Mouse (Mus musculus): Measurements from ENCODE around the gene Sftpd. TPM values are rescaled to one million over a fixed set of nuclear protein-coding genes. Genes with fewer than 3 reads are reported as not detected.

Sftpd gene
- polyA plus RNA-seq, 1 experiment from 2014 or later: not detected

- 82% methylated on average over 4 of the region's 4 CpGs for WGBS
- no peak overlapping the region for H3K4me3 ChIP-seq (replicated peaks; ENCODE audit: low read length)
- no peak for ATAC-seq
- H3K27ac ChIP-seq (ENCODE audit: low read length): no peak overlapping the region
- no peaks in the 10 kb centered on the region for H3K36me3 ChIP-seq (ENCODE audit: control insufficient read depth, insufficient read depth)
- no peaks in the 10 kb centered on the region for H3K4me1 ChIP-seq (replicated peaks; ENCODE audit: control insufficient read depth, insufficient read depth, low read length)
- H3K9me3 ChIP-seq (ENCODE audit: control insufficient read depth, low read length): no peaks in the 10 kb centered on the region
- no peak overlapping the region for H3K9ac ChIP-seq (replicated peaks; ENCODE audit: low read depth, low read length)
- no peak overlapping the region for H3K4me2 ChIP-seq (ENCODE audit: low read length)
- no peaks in the 10 kb centered on the region for H3K27me3 ChIP-seq (replicated peaks; ENCODE audit: control insufficient read depth, insufficient read depth, low read length)
These were observed 24.9 kb downstream of the Sftpd start for GRCm38 (mm10) chr14:41160076-41160475.

DNA sequence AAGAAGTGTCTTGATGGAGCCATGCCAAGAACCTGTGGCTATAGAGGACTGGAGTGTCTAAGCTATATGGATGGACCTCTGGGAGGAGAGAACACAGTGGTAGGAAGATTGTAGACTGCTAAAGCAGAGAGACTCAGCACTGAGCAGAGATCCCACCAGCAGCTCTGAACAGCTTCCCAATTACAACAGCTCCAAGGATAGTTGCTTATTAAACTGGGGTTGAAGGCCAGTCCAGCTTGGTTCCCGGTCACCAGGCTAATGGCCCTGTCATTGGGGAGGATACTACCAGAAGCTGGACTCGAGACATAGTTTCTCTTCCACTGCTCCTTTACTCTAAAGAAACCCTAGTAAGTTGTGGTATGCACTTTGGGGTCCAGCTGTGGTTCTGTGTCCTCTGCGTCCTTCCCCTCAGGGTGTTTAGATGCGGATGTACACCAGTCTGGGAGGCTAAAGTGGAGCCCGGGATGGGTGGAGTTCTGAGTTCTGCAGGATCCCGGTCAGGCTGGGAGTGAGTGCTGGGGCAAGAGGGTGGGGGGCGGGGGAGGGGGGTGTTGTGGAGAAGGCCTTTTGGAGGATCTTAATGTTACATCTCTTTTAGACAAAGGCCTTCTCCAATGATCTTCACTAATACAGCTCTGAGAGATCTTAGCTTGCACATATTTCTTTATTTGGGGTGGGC, 33.6 kb downstream of the Sftpd start, which contains the start of gene Mbl1:
Gene Mbl1, plus strand, starts transcription at position 239 of the 679 bp plus-strand sequence.
- no peaks in the 10 kb centered on the region for H3K4me1 ChIP-seq (replicated peaks; ENCODE audit: control insufficient read depth, insufficient read depth, low read length)
- H3K27me3 ChIP-seq (replicated peaks; ENCODE audit: control insufficient read depth, insufficient read depth, low read length): no peaks in the 10 kb centered on the region
- no peaks in the 10 kb centered on the region for H3K36me3 ChIP-seq (ENCODE audit: control insufficient read depth, insufficient read depth)
- no peak for ATAC-seq
- no peak within 1 kb of the TSS for H3K4me2 ChIP-seq (ENCODE audit: low read length)
- no peaks in the 10 kb centered on the region for H3K9me3 ChIP-seq (ENCODE audit: control insufficient read depth, low read length)
- H3K4me3 ChIP-seq (replicated peaks; ENCODE audit: low read length): no peak within 1 kb of the TSS
- WGBS: 80% methylated on average over 7 of the region's 7 CpGs
- H3K9ac ChIP-seq (replicated peaks; ENCODE audit: low read depth, low read length): no peak within 1 kb of the TSS
- H3K27ac ChIP-seq (ENCODE audit: low read length): no peak within 1 kb of the TSS

GRCm38 (mm10) chr14:41147356-41147755, 37.6 kb downstream of the Sftpd start:
- Histone ChIP-seq H3K27ac (ENCODE audit: low read length) (no peak overlapping the region), H3K27me3 (replicated peaks; ENCODE audit: control insufficient read depth, insufficient read depth, low read length) (no peaks in the 10 kb centered on the region), H3K4me1 (replicated peaks; ENCODE audit: control insufficient read depth, insufficient read depth, low read length) (no peaks in the 10 kb centered on the region), H3K4me2 (ENCODE audit: low read length) (no peak overlapping the region), H3K9ac (replicated peaks; ENCODE audit: low read depth, low read length) (no peak overlapping the region), H3K9me3 (ENCODE audit: control insufficient read depth, low read length) (no peaks in the 10 kb centered on the region), H3K36me3 (ENCODE audit: control insufficient read depth, insufficient read depth) (no peaks in the 10 kb centered on the region), H3K4me3 (replicated peaks; ENCODE audit: low read length) (no peak overlapping the region)
- no peak for ATAC-seq
- 61% methylated on average over 2 of the region's 2 CpGs for WGBS

DNA sequence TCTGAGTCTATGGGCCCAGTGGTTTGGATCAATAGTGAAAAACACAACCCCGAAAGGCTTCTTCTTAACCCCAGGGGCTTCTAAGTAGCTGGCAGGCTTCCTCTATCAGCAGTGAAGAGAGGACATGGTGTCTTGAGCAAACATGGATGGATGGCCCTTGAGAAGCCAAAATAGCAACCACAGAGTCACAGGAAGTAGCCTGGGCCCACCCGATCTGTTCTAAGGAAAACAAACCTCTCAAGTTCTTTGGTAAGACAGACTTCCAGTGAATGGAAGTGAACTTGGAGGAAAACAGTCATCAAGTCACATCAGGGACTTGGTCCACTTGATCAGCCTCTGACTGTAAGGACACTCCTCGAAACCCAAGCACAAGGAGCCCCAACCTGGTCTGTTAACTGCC, 38.0 kb downstream of the Sftpd start:
- no peak overlapping the region for H3K9ac ChIP-seq (replicated peaks; ENCODE audit: low read depth, low read length)
- no peak overlapping the region for H3K27ac ChIP-seq (ENCODE audit: low read length)
- no peak overlapping the region for H3K4me3 ChIP-seq (replicated peaks; ENCODE audit: low read length)
- H3K27me3 ChIP-seq (replicated peaks; ENCODE audit: control insufficient read depth, insufficient read depth, low read length): no peaks in the 10 kb centered on the region
- no peaks in the 10 kb centered on the region for H3K4me1 ChIP-seq (replicated peaks; ENCODE audit: control insufficient read depth, insufficient read depth, low read length)
- no peak for ATAC-seq
- no peak overlapping the region for H3K4me2 ChIP-seq (ENCODE audit: low read length)
- H3K9me3 ChIP-seq (ENCODE audit: control insufficient read depth, low read length): no peaks in the 10 kb centered on the region
- no peaks in the 10 kb centered on the region for H3K36me3 ChIP-seq (ENCODE audit: control insufficient read depth, insufficient read depth)
- 89% methylated on average over 3 of the region's 3 CpGs for WGBS

DNA sequence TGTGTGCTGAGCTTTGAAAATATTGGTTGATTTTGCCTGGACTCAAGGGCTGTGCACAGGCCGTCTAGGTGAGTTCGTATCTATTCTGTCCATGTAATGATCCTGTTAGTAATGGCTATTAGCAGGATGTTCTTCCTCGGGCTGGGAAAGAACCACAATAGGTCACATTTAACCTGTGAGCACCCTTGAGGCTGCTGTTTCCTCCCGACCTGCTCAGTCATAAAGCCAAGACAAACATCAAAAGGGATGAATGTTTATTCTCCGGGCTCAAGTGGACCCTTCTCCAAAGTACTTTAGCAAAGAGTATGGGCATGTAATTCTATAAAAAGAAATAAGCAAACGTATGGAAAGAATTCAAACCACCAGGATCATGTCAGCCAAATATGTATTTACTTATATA, 38.9 kb downstream of the Sftpd start:
- H3K4me3 ChIP-seq (replicated peaks; ENCODE audit: low read length): no peak overlapping the region
- H3K9ac ChIP-seq (replicated peaks; ENCODE audit: low read depth, low read length): no peak overlapping the region
- H3K27me3 ChIP-seq (replicated peaks; ENCODE audit: control insufficient read depth, insufficient read depth, low read length): no peaks in the 10 kb centered on the region
- ATAC-seq: no peak
- no peak overlapping the region for H3K4me2 ChIP-seq (ENCODE audit: low read length)
- WGBS: 74% methylated on average over 6 of the region's 6 CpGs
- no peaks in the 10 kb centered on the region for H3K36me3 ChIP-seq (ENCODE audit: control insufficient read depth, insufficient read depth)
- no peaks in the 10 kb centered on the region for H3K4me1 ChIP-seq (replicated peaks; ENCODE audit: control insufficient read depth, insufficient read depth, low read length)
- H3K9me3 ChIP-seq (ENCODE audit: control insufficient read depth, low read length): no peaks in the 10 kb centered on the region
- no peak overlapping the region for H3K27ac ChIP-seq (ENCODE audit: low read length)

- no peaks in the 10 kb centered on the region for H3K9me3 ChIP-seq (ENCODE audit: control insufficient read depth, low read length)
- no peak overlapping the region for H3K27ac ChIP-seq (ENCODE audit: low read length)
- no peak overlapping the region for H3K4me2 ChIP-seq (ENCODE audit: low read length)
- no peak for ATAC-seq
- no peak overlapping the region for H3K9ac ChIP-seq (replicated peaks; ENCODE audit: low read depth, low read length)
- H3K4me1 ChIP-seq (replicated peaks; ENCODE audit: control insufficient read depth, insufficient read depth, low read length): no peaks in the 10 kb centered on the region
- no peaks in the 10 kb centered on the region for H3K36me3 ChIP-seq (ENCODE audit: control insufficient read depth, insufficient read depth)
- no peaks in the 10 kb centered on the region for H3K27me3 ChIP-seq (replicated peaks; ENCODE audit: control insufficient read depth, insufficient read depth, low read length)
- H3K4me3 ChIP-seq (replicated peaks; ENCODE audit: low read length): no peak overlapping the region
- 94% methylated on average over 1 of the region's 1 CpGs for WGBS
These were observed 44.3 kb downstream of the Sftpd start for GRCm38 (mm10) chr14:41140686-41141085.

DNA sequence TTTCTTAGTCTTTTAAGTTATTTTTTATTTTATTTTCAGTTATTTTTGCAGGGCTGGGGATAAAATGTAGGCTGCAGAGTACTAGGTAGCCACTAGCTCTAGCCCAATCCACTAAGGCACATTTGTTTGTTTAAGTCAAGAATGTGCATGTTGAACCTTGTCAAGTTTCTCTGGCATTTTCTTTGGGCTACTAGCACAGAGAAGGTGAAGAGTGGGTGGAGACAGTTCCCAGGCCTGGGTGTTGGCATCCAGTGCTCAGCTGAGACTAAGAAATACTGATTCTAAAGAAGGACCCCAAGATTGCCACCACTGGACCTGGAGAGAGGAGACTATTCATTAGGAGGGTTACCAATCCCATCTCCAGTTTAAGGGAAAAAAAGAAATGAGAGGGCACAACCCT, 47.9 kb downstream of the Sftpd start:
- Histone ChIP-seq H3K27ac (ENCODE audit: low read length) (no peak overlapping the region), H3K4me3 (replicated peaks; ENCODE audit: low read length) (no peak overlapping the region), H3K4me2 (ENCODE audit: low read length) (no peak overlapping the region), H3K4me1 (replicated peaks; ENCODE audit: control insufficient read depth, insufficient read depth, low read length) (no peaks in the 10 kb centered on the region), H3K9me3 (ENCODE audit: control insufficient read depth, low read length) (no peaks in the 10 kb centered on the region), H3K36me3 (ENCODE audit: control insufficient read depth, insufficient read depth) (no peaks in the 10 kb centered on the region), H3K27me3 (replicated peaks; ENCODE audit: control insufficient read depth, insufficient read depth, low read length) (no peaks in the 10 kb centered on the region), H3K9ac (replicated peaks; ENCODE audit: low read depth, low read length) (no peak overlapping the region)
- no peak for ATAC-seq

GRCm38 (mm10) chr14:41131540-41131939, 53.4 kb downstream of the Sftpd start, which contains the start of gene Sftpa1:
Gene Sftpa1, plus strand, starts transcription at chr14:41131782.
- Histone ChIP-seq H3K36me3 (ENCODE audit: control insufficient read depth, insufficient read depth) (no peaks in the 10 kb centered on the region), H3K4me1 (replicated peaks; ENCODE audit: control insufficient read depth, insufficient read depth, low read length) (no peaks in the 10 kb centered on the region), H3K9ac (replicated peaks; ENCODE audit: low read depth, low read length) (no peak within 1 kb of the TSS), H3K27ac (ENCODE audit: low read length) (no peak within 1 kb of the TSS), H3K4me2 (ENCODE audit: low read length) (no peak within 1 kb of the TSS), H3K4me3 (replicated peaks; ENCODE audit: low read length) (no peak within 1 kb of the TSS), H3K27me3 (replicated peaks; ENCODE audit: control insufficient read depth, insufficient read depth, low read length) (no peaks in the 10 kb centered on the region), H3K9me3 (ENCODE audit: control insufficient read depth, low read length) (no peaks in the 10 kb centered on the region)
- WGBS: 92% methylated on average over 7 of the region's 7 CpGs
- no peak for ATAC-seq

GRCm38 (mm10) chr14:41127997-41128396, 57.0 kb downstream of the Sftpd start:
- Histone ChIP-seq H3K9me3 (ENCODE audit: control insufficient read depth, low read length) (no peaks in the 10 kb centered on the region), H3K4me3 (replicated peaks; ENCODE audit: low read length) (no peak overlapping the region), H3K27ac (ENCODE audit: low read length) (no peak overlapping the region), H3K36me3 (ENCODE audit: control insufficient read depth, insufficient read depth) (no peaks in the 10 kb centered on the region), H3K4me1 (replicated peaks; ENCODE audit: control insufficient read depth, insufficient read depth, low read length) (no peaks in the 10 kb centered on the region), H3K9ac (replicated peaks; ENCODE audit: low read depth, low read length) (no peak overlapping the region), H3K4me2 (ENCODE audit: low read length) (no peak overlapping the region), H3K27me3 (replicated peaks; ENCODE audit: control insufficient read depth, insufficient read depth, low read length) (no peaks in the 10 kb centered on the region)
- 24% methylated on average over 4 of the region's 4 CpGs for WGBS
- ATAC-seq: no peak

- H3K4me1 ChIP-seq (replicated peaks; ENCODE audit: control insufficient read depth, insufficient read depth, low read length): no peaks in the 10 kb centered on the region
- H3K4me2 ChIP-seq (ENCODE audit: low read length): no peak overlapping the region
- 83% methylated on average over 5 of the region's 5 CpGs for WGBS
- no peak for ATAC-seq
- no peak overlapping the region for H3K4me3 ChIP-seq (replicated peaks; ENCODE audit: low read length)
- no peak overlapping the region for H3K27ac ChIP-seq (ENCODE audit: low read length)
- no peaks in the 10 kb centered on the region for H3K36me3 ChIP-seq (ENCODE audit: control insufficient read depth, insufficient read depth)
- no peaks in the 10 kb centered on the region for H3K9me3 ChIP-seq (ENCODE audit: control insufficient read depth, low read length)
- no peaks in the 10 kb centered on the region for H3K27me3 ChIP-seq (replicated peaks; ENCODE audit: control insufficient read depth, insufficient read depth, low read length)
- H3K9ac ChIP-seq (replicated peaks; ENCODE audit: low read depth, low read length): no peak overlapping the region
These were observed 60.3 kb downstream of the Sftpd start for GRCm38 (mm10) chr14:41124683-41125082.
